Mouse (Mus musculus) MEL (cell line): ENCODE results near the gene Aatf. TPM values are rescaled to one million over a fixed set of nuclear protein-coding genes. Genes with fewer than 3 reads are reported as not detected.

Experiments used
- DNase-seq: peaks from one replicate; pipeline ENCODE4 v3.0.0; 2011; ENCODE audit warnings: low read depth, low spot score
- H3K27ac ChIP-seq: 2 replicates; pipeline ENCODE4 v1.5.1; 2012; ENCODE audit warnings: low read depth, mild to moderate bottlenecking, control low read depth, low read length, moderate library complexity; ENCODE audit not compliant: control insufficient read depth
- H3K27me3 ChIP-seq, 2 experiments: fragments of 150-350 bp in 1 of 2; sonication (generic) in 1 of 2; 2 replicates each; pipeline ENCODE4 v1.6.1; 2012; ENCODE audit warnings: low read length in 2 of 2, mild to moderate bottlenecking in 2 of 2, improper control_type of control experiment in 1 of 2, moderate library complexity in 1 of 2; ENCODE audit not compliant: insufficient read depth in 2 of 2, control insufficient read depth in 1 of 2
- H3K36me3 ChIP-seq, 2 experiments: 2 replicates each; pipeline ENCODE4 v1.6.1; 2012 to 2014; ENCODE audit warnings: low read length in 2 of 2, improper control_type of control experiment in 1 of 2, inconsistent platforms in 1 of 2, mild to moderate bottlenecking in 1 of 2; ENCODE audit not compliant: insufficient read depth in 2 of 2, control insufficient read depth in 1 of 2
- H3K4me1 ChIP-seq, 2 experiments: fragments of 150-350 bp in 1 of 2; sonication (generic) in 1 of 2; 2 replicates each; pipeline ENCODE4 v1.6.1; 2012; ENCODE audit warnings: low read length in 2 of 2, improper control_type of control experiment in 1 of 2, mild to moderate bottlenecking in 1 of 2; ENCODE audit not compliant: insufficient read depth in 2 of 2, control insufficient read depth in 1 of 2
- H3K4me3 ChIP-seq, 2 experiments: fragments of 150-350 bp in 1 of 2; sonication (generic) in 1 of 2; 2 replicates each; pipeline ENCODE4 v1.5.1; 2012; ENCODE audit warnings: low read depth in 2 of 2, low read length in 2 of 2, mild to moderate bottlenecking in 2 of 2, moderate library complexity in 2 of 2, control low read depth in 1 of 2, improper control_type of control experiment in 1 of 2; ENCODE audit not compliant: control insufficient read depth in 1 of 2, insufficient read depth in 1 of 2
- H3K79me2 ChIP-seq: 2 replicates; pipeline ENCODE4 v1.6.1; 2012; ENCODE audit warnings: mild to moderate bottlenecking, low read length, moderate library complexity; ENCODE audit not compliant: control insufficient read depth, poor library complexity, insufficient read depth
- H3K9ac ChIP-seq: 2 replicates; pipeline ENCODE4 v1.6.1; 2012; ENCODE audit warnings: low read depth, mild to moderate bottlenecking, control low read depth, low read length, moderate library complexity; ENCODE audit not compliant: control insufficient read depth, poor library complexity, severe bottlenecking
- H3K9me3 ChIP-seq: fragments of 150-350 bp; sonication (generic); replicated peaks from 2 replicates; pipeline ENCODE4 v1.6.1; 2012; ENCODE audit warnings: mild to moderate bottlenecking, low read length, improper control_type of control experiment, moderate library complexity; ENCODE audit not compliant: insufficient read depth
- BHLHE40 ChIP-seq: IDR thresholded peaks from 2 replicates; pipeline ENCODE4 v1.6.1; 2012; ENCODE audit warnings: low read depth, mild to moderate bottlenecking, inconsistent platforms, low read length, improper control_type of control experiment, borderline replicate concordance
- CHD1 ChIP-seq: IDR thresholded peaks from 2 replicates; pipeline ENCODE4 v1.6.1; 2012; ENCODE audit warnings: low read depth, mild to moderate bottlenecking, inconsistent platforms, low read length, improper control_type of control experiment
- CHD2 ChIP-seq: IDR thresholded peaks from 2 replicates; pipeline ENCODE4 v1.6.1; 2011; ENCODE audit warnings: low read length, improper control_type of control experiment
- E2F4 ChIP-seq: IDR thresholded peaks from 2 replicates; pipeline ENCODE4 v1.6.1; 2011; ENCODE audit warnings: low read depth, low read length, improper control_type of control experiment, borderline replicate concordance
- ELF1 ChIP-seq: IDR thresholded peaks from 2 replicates; pipeline ENCODE4 v1.6.1; 2014; ENCODE audit warnings: low read depth, mild to moderate bottlenecking, inconsistent platforms, low read length, improper control_type of control experiment, moderate library complexity
- EP300 ChIP-seq, 2 experiments: IDR thresholded peaks; 2 replicates each; pipeline ENCODE4 v1.6.1; 2011; ENCODE audit warnings: improper control_type of control experiment in 2 of 2, low read length in 2 of 2, low read depth in 1 of 2, mild to moderate bottlenecking in 1 of 2
- GATA1 ChIP-seq: IDR thresholded peaks from 2 replicates; pipeline ENCODE4 v1.6.1; 2011; ENCODE audit warnings: low read depth, low read length, improper control_type of control experiment
- JUND ChIP-seq: IDR thresholded peaks from 2 replicates; pipeline ENCODE4 v1.6.1; 2011; ENCODE audit warnings: low read depth, mild to moderate bottlenecking, improper control_type of control experiment, low read length
- KAT2A ChIP-seq: conservative IDR thresholded peaks from 2 replicates; pipeline ENCODE4 v1.6.1; 2012; ENCODE audit warnings: low read depth, low read length, improper control_type of control experiment, inconsistent platforms
- MAFK ChIP-seq: IDR thresholded peaks from 2 replicates; pipeline ENCODE4 v1.6.1; 2011; ENCODE audit warnings: low read depth, mild to moderate bottlenecking, low read length, improper control_type of control experiment, borderline replicate concordance
- MAX ChIP-seq: IDR thresholded peaks from 2 replicates; pipeline ENCODE4 v1.6.1; 2011; ENCODE audit warnings: low read length, improper control_type of control experiment
- MEF2A ChIP-seq: IDR thresholded peaks from 2 replicates; pipeline ENCODE4 v1.6.1; 2014; ENCODE audit warnings: low read depth, mild to moderate bottlenecking, inconsistent platforms, low read length, improper control_type of control experiment; ENCODE audit not compliant: poor library complexity, insufficient replicate concordance, severe bottlenecking; ENCODE audit errors: extremely low read depth
- MXI1 ChIP-seq: IDR thresholded peaks from 2 replicates; pipeline ENCODE4 v1.6.1; 2011; ENCODE audit warnings: mild to moderate bottlenecking, low read depth, low read length, improper control_type of control experiment
- NELFE ChIP-seq: IDR thresholded peaks from 2 replicates; pipeline ENCODE4 v1.6.1; 2011; ENCODE audit warnings: low read depth, low read length, improper control_type of control experiment
- POLR2AphosphoS2 ChIP-seq: IDR thresholded peaks from 2 replicates; pipeline ENCODE4 v1.6.1; 2011; ENCODE audit warnings: low read length, improper control_type of control experiment
- RCOR1 ChIP-seq: IDR thresholded peaks from 2 replicates; pipeline ENCODE4 v1.6.1; 2012; ENCODE audit warnings: low read depth, mild to moderate bottlenecking, inconsistent platforms, low read length, improper control_type of control experiment
- SIN3A ChIP-seq: IDR thresholded peaks from 2 replicates; pipeline ENCODE4 v1.6.1; 2012; ENCODE audit warnings: low read length, improper control_type of control experiment, inconsistent platforms
- SMC3 ChIP-seq: IDR thresholded peaks from 2 replicates; pipeline ENCODE4 v1.6.1; 2011; ENCODE audit warnings: low read depth, low read length, improper control_type of control experiment
- TBP ChIP-seq: IDR thresholded peaks from 2 replicates; pipeline ENCODE4 v1.8.0; 2011; ENCODE audit warnings: low read depth, low read length, improper control_type of control experiment
- TCF12 ChIP-seq: IDR thresholded peaks from 2 replicates; pipeline ENCODE4 v1.6.1; 2014; ENCODE audit warnings: low read depth, mild to moderate bottlenecking, inconsistent platforms, low read length, improper control_type of control experiment, moderate library complexity
- UBTF ChIP-seq: IDR thresholded peaks from 2 replicates; pipeline ENCODE4 v1.6.1; 2012; ENCODE audit warnings: low read depth, mild to moderate bottlenecking, inconsistent platforms, low read length, improper control_type of control experiment, moderate library complexity, borderline replicate concordance; ENCODE audit not compliant: insufficient read depth
- USF1 ChIP-seq: IDR thresholded peaks from 2 replicates; pipeline ENCODE4 v1.6.1; 2014; ENCODE audit warnings: low read depth, mild to moderate bottlenecking, inconsistent platforms, low read length, improper control_type of control experiment, moderate library complexity
- USF2 ChIP-seq, 2 experiments: IDR thresholded peaks; 2 replicates each; pipeline ENCODE4 v1.6.1; 2011 to 2012; ENCODE audit warnings: improper control_type of control experiment in 2 of 2, low read length in 2 of 2, borderline replicate concordance in 1 of 2, inconsistent platforms in 1 of 2, low read depth in 1 of 2, mild to moderate bottlenecking in 1 of 2; ENCODE audit not compliant: insufficient read depth in 1 of 2
- ZKSCAN1 ChIP-seq: IDR thresholded peaks from 2 replicates; pipeline ENCODE4 v1.6.1; 2012; ENCODE audit warnings: low read depth, mild to moderate bottlenecking, inconsistent platforms, low read length, improper control_type of control experiment, moderate library complexity
- ZNF384 ChIP-seq: IDR thresholded peaks from 2 replicates; pipeline ENCODE4 v1.6.1; 2012; ENCODE audit warnings: low read depth, mild to moderate bottlenecking, inconsistent platforms, low read length, improper control_type of control experiment
- polyA plus RNA-seq, 2 experiments: library from polyadenylated mRNA; stranded (reverse) in 1 of 2; unstranded in 1 of 2; fragments of >175 nt in 1 of 2; fragments of >200 nt in 1 of 2; gene quantifications; 2 replicates each; pipeline versions ENCODE4 v1.2.1 to v1.2.4; 2012; ENCODE audit warnings: low replicate concordance in 2 of 2, low read depth in 1 of 2; ENCODE audit not compliant: insufficient read length in 2 of 2, insufficient read depth in 1 of 2, missing spikeins in 1 of 2
- total RNA-seq: library from RNA; depleted of rRNA; stranded (reverse); fragments of 300-350 nt; gene quantifications from 2 replicates; pipeline ENCODE4 v1.2.3, GENCODE M21; 2012

The Aatf gene
- total and polyA plus RNA-seq, 3 experiments: 187 to 243 TPM; not detected in 1

- Histone ChIP-seq H3K27ac (no peak overlapping the region), H3K4me3 (no peak overlapping the region), H3K4me1 (no peaks in the 10 kb centered on the region), H3K27me3 (no peaks in the 10 kb centered on the region), H3K79me2 (0 out of 2 replicates have a peak, but pooled peaks cover 4% of the 10 kb centered on the region), H3K9ac (no peak overlapping the region), H3K9me3 (no peaks in the 10 kb centered on the region), H3K36me3 (peaks cover 0 to 42% of the 10 kb centered on the region in 2 experiments; a peak in 3 of 4 replicates)
- TF ChIP-seq GATA1: no peak
- TF ChIP-seq CHD1: no peak
- no peak for TF ChIP-seq ZKSCAN1
- no peak for TF ChIP-seq E2F4
- TF ChIP-seq CHD2: no peak
- TF ChIP-seq USF2 (IDR thresholded peaks at IDR 0.05; ENCODE audit: borderline replicate concordance in 1 of 2, insufficient read depth in 1 of 2, low read depth in 1 of 2, low read length in 2 of 2): no peak
- no peak for TF ChIP-seq MXI1
- TF ChIP-seq RCOR1: no peak
- TF ChIP-seq EP300 (IDR thresholded peaks at IDR 0.05; ENCODE audit: low read depth in 1 of 2, low read length in 2 of 2): no peak
- no peak for TF ChIP-seq POLR2AphosphoS2
- TF ChIP-seq MAX: no peak
- TF ChIP-seq KAT2A: no peak
- no peak for TF ChIP-seq ZNF384
- no peak for TF ChIP-seq TCF12
- no peak for TF ChIP-seq ELF1
- TF ChIP-seq UBTF: no peak
- no peak for TF ChIP-seq NELFE
- TF ChIP-seq SMC3: no peak
- TF ChIP-seq MEF2A: no peak
- no peak for TF ChIP-seq BHLHE40
- no peak for DNase-seq
Measured at GRCm38 (mm10) chr11:84464571-84464970, 48.8 kb downstream of the Aatf start.

GRCm38 (mm10) chr11:84453901-84454300 is 59.4 kb downstream of the Aatf start:
- Histone ChIP-seq H3K27me3 (no peaks in the 10 kb centered on the region), H3K79me2 (no peaks in the 10 kb centered on the region), H3K36me3 (peaks cover 11 to 34% of the 10 kb centered on the region in 2 experiments), H3K9ac (no peak overlapping the region), H3K9me3 (no peaks in the 10 kb centered on the region), H3K27ac (no peak overlapping the region), H3K4me1 (peaks cover 5 to 8% of the 10 kb centered on the region in 2 experiments; a peak in 1 of 4 replicates), H3K4me3 (no peak overlapping the region)
- no peak for DNase-seq
- TF ChIP-seq ZKSCAN1 (no peak), ZNF384 (no peak), SIN3A (no peak), GATA1 (no peak), CHD1 (no peak), JUND (no peak), BHLHE40 (no peak), USF1 (no peak), RCOR1 (no peak), KAT2A (no peak), TBP (no peak), E2F4 (no peak), USF2 (IDR thresholded peaks at IDR 0.05; ENCODE audit: borderline replicate concordance in 1 of 2, insufficient read depth in 1 of 2, low read depth in 1 of 2, low read length in 2 of 2) (no peak), MAFK (no peak)
